Mouse (Mus musculus) CH12.LX (cell line): Measurements from ENCODE around the gene Plscr1. TPM values are rescaled to one million over a fixed set of nuclear protein-coding genes. Genes with fewer than 3 reads are reported as not detected.

ENCODE experiments used
- DNase-seq: peaks from one replicate; pipeline ENCODE4 v3.0.0-alpha.2; 2013; ENCODE audit errors: extremely low read depth
- H3K27ac ChIP-seq: 2 replicates; pipeline ENCODE4 v1.5.1; 2012; ENCODE audit warnings: low read depth, mild to moderate bottlenecking, control low read depth, moderate library complexity; ENCODE audit not compliant: insufficient read depth
- H3K27me3 ChIP-seq: replicated peaks from 2 replicates; pipeline ENCODE3; 2012; ENCODE audit warnings: inconsistent platforms
- H3K36me3 ChIP-seq, 2 experiments: replicated peaks in 1 of 2; 2 replicates each; pipeline versions ENCODE3 to v1.6.1; 2012; ENCODE audit warnings: inconsistent platforms in 1 of 2, low read length in 1 of 2, mild to moderate bottlenecking in 1 of 2, mixed read lengths in 1 of 2, moderate library complexity in 1 of 2; ENCODE audit not compliant: control insufficient read depth in 1 of 2, insufficient read depth in 1 of 2
- H3K4me1 ChIP-seq, 2 experiments: 2 replicates each; pipeline ENCODE4 v1.6.1; 2012; ENCODE audit warnings: inconsistent platforms in 1 of 2, moderate library complexity in 1 of 2; ENCODE audit not compliant: insufficient read depth in 2 of 2, control insufficient read depth in 1 of 2
- H3K4me2 ChIP-seq: 2 replicates; pipeline ENCODE4 v1.6.1; 2012; ENCODE audit warnings: low read depth, mild to moderate bottlenecking, control low read depth; ENCODE audit not compliant: poor library complexity, insufficient read depth, severe bottlenecking
- H3K4me3 ChIP-seq, 3 experiments: fragments of 150-350 bp in 1 of 3; sonication (generic) in 1 of 3; replicated peaks in 1 of 3; 2 replicates each; pipeline versions ENCODE3 to v1.5.1; 2011 to 2012; ENCODE audit warnings: low read depth in 2 of 3, low read length in 2 of 3, mild to moderate bottlenecking in 2 of 3, moderate library complexity in 2 of 3, control low read depth in 1 of 3, improper control_type of control experiment in 1 of 3, inconsistent platforms in 1 of 3, mixed read lengths in 1 of 3; ENCODE audit not compliant: poor library complexity in 1 of 3
- H3K79me2 ChIP-seq: replicated peaks from 2 replicates; pipeline ENCODE4 v1.6.1; 2012; ENCODE audit warnings: mild to moderate bottlenecking, moderate library complexity; ENCODE audit not compliant: control insufficient read depth, poor library complexity, insufficient read depth, severe bottlenecking; ENCODE audit errors: extremely low read depth
- H3K9ac ChIP-seq: 2 replicates; pipeline ENCODE4 v1.6.1; 2012; ENCODE audit warnings: low read depth, mild to moderate bottlenecking, control low read depth, moderate library complexity; ENCODE audit not compliant: insufficient read depth
- H3K9me3 ChIP-seq: replicated peaks from 2 replicates; pipeline ENCODE3; 2012; ENCODE audit warnings: low read length, inconsistent platforms, mixed read lengths
- BHLHE40 ChIP-seq: IDR thresholded peaks from 2 replicates; pipeline ENCODE4 v1.6.1; 2011; ENCODE audit warnings: mild to moderate bottlenecking, low read depth, low read length, improper control_type of control experiment
- CHD1 ChIP-seq: IDR thresholded peaks from 2 replicates; pipeline ENCODE4 v1.6.1; 2012; ENCODE audit warnings: low read depth, low read length, improper control_type of control experiment, inconsistent platforms
- E2F4 ChIP-seq: IDR thresholded peaks from 2 replicates; pipeline ENCODE4 v1.6.1; 2011; ENCODE audit warnings: low read depth, low read length, improper control_type of control experiment; ENCODE audit not compliant: insufficient replicate concordance
- ELF1 ChIP-seq: IDR thresholded peaks from 2 replicates; pipeline ENCODE4 v1.6.1; 2014; ENCODE audit warnings: low read depth, mild to moderate bottlenecking, inconsistent platforms, low read length, improper control_type of control experiment
- EP300 ChIP-seq: IDR thresholded peaks from 2 replicates; pipeline ENCODE4 v1.6.1; 2011; ENCODE audit warnings: low read length, improper control_type of control experiment
- ETS1 ChIP-seq: conservative IDR thresholded peaks from 2 replicates; pipeline ENCODE4 v1.6.1; 2012; ENCODE audit warnings: low read depth, mild to moderate bottlenecking, inconsistent platforms, low read length, improper control_type of control experiment, moderate library complexity
- GABPA ChIP-seq: IDR thresholded peaks from 2 replicates; pipeline ENCODE4 v1.6.1; 2012; ENCODE audit warnings: low read depth, low read length, improper control_type of control experiment, inconsistent platforms; ENCODE audit not compliant: insufficient replicate concordance
- IRF4 ChIP-seq: IDR thresholded peaks from 2 replicates; pipeline ENCODE4 v1.6.1; 2014; ENCODE audit warnings: low read depth, mild to moderate bottlenecking, inconsistent platforms, low read length, improper control_type of control experiment
- JUN ChIP-seq: IDR thresholded peaks from 2 replicates; pipeline ENCODE4 v1.6.1; 2011; ENCODE audit warnings: low read depth, mild to moderate bottlenecking, low read length, improper control_type of control experiment, moderate library complexity; ENCODE audit not compliant: insufficient read depth
- JUND ChIP-seq: conservative IDR thresholded peaks from 2 replicates; pipeline ENCODE4 v1.6.1; 2011; ENCODE audit warnings: low read depth, low read length, improper control_type of control experiment
- KAT2A ChIP-seq: IDR thresholded peaks from 2 replicates; pipeline ENCODE4 v1.6.1; 2012; ENCODE audit warnings: low read length, improper control_type of control experiment, inconsistent platforms; ENCODE audit not compliant: insufficient replicate concordance
- MAFK ChIP-seq: IDR thresholded peaks from 2 replicates; pipeline ENCODE4 v1.6.1; 2011; ENCODE audit warnings: low read length, improper control_type of control experiment; ENCODE audit not compliant: insufficient replicate concordance
- MEF2A ChIP-seq: IDR thresholded peaks from 2 replicates; pipeline ENCODE4 v1.6.1; 2014; ENCODE audit warnings: low read depth, mild to moderate bottlenecking, inconsistent platforms, low read length, improper control_type of control experiment, borderline replicate concordance
- MXI1 ChIP-seq: IDR thresholded peaks from 2 replicates; pipeline ENCODE4 v1.6.1; 2011; ENCODE audit warnings: mild to moderate bottlenecking, low read depth, low read length, improper control_type of control experiment
- MYC ChIP-seq: IDR thresholded peaks from 2 replicates; pipeline ENCODE4 v1.6.1; 2011; ENCODE audit warnings: low read depth, mild to moderate bottlenecking, improper control_type of control experiment, low read length
- NRF1 ChIP-seq: IDR thresholded peaks from 2 replicates; pipeline ENCODE4 v1.6.1; 2014; ENCODE audit warnings: low read depth, mild to moderate bottlenecking, inconsistent platforms, low read length, improper control_type of control experiment, moderate library complexity
- PAX5 ChIP-seq: IDR thresholded peaks from 2 replicates; pipeline ENCODE4 v1.6.1; 2012; ENCODE audit warnings: low read length, inconsistent platforms, mixed read lengths
- RAD21 ChIP-seq: IDR thresholded peaks from 2 replicates; pipeline ENCODE4 v1.6.1; 2011; ENCODE audit warnings: low read depth, mild to moderate bottlenecking, low read length, improper control_type of control experiment, moderate library complexity
- TBP ChIP-seq: conservative IDR thresholded peaks from 2 replicates; pipeline ENCODE4 v1.6.1; 2011; ENCODE audit warnings: low read depth, low read length, improper control_type of control experiment
- TCF12 ChIP-seq: IDR thresholded peaks from 2 replicates; pipeline ENCODE4 v1.6.1; 2014; ENCODE audit warnings: low read depth, mild to moderate bottlenecking, inconsistent platforms, low read length, improper control_type of control experiment
- UBTF ChIP-seq: IDR thresholded peaks from 2 replicates; pipeline ENCODE4 v1.6.1; 2012; ENCODE audit warnings: low read depth, mild to moderate bottlenecking, inconsistent platforms, low read length, improper control_type of control experiment, moderate library complexity
- USF1 ChIP-seq: IDR thresholded peaks from 2 replicates; pipeline ENCODE4 v1.6.1; 2014; ENCODE audit warnings: low read depth, mild to moderate bottlenecking, inconsistent platforms, low read length, improper control_type of control experiment
- ZKSCAN1 ChIP-seq: IDR thresholded peaks from 2 replicates; pipeline ENCODE4 v1.6.1; 2012; ENCODE audit warnings: low read depth, inconsistent platforms, low read length, improper control_type of control experiment, borderline replicate concordance
- ZMIZ1 ChIP-seq: IDR thresholded peaks from 2 replicates; pipeline ENCODE4 v1.6.1; 2012; ENCODE audit warnings: low read depth, mild to moderate bottlenecking, inconsistent platforms, low read length, improper control_type of control experiment
- ZNF384 ChIP-seq: IDR thresholded peaks from 2 replicates; pipeline ENCODE4 v1.6.1; 2012; ENCODE audit warnings: low read depth, low read length, improper control_type of control experiment, inconsistent platforms
- dilution Hi-C: fragments of 300-500 bp; cut with MboI; formaldehyde crosslinking; loops from 2 replicates; pipeline ENCODE4 v1.14.3; 2020; ENCODE audit warnings: low sequenced_read_pairs; ENCODE audit not compliant: extremely low pct_unique_long_range_greater_than_20kb, extremely low pct_ligation_motif_present
- in situ Hi-C: fragments of 300-500 bp; cut with MboI; formaldehyde crosslinking; loops from 3 replicates; pipeline ENCODE4 v1.14.3; 2019; ENCODE audit warnings: low sequenced_read_pairs, low pct_ligation_motif_present, low pct_unique_long_range_greater_than_20kb, mixed read lengths
- polyA plus RNA-seq: library from polyadenylated mRNA; unstranded; fragments of >175 nt; gene quantifications from 2 replicates; pipeline ENCODE4 v1.2.1, GENCODE M21; 2012; ENCODE audit warnings: low read depth; ENCODE audit not compliant: insufficient read length
- total RNA-seq, 2 experiments: library from RNA; depleted of rRNA; stranded (reverse); fragments of 300-350 nt in 1 of 2; fragments of >200 nt in 1 of 2; gene quantifications; 2 replicates each; pipeline ENCODE4 v1.2.3; 2012 to 2014

Gene Plscr1
- total and polyA plus RNA-seq, 3 experiments: 194 to 489 (median 403) TPM

DNA sequence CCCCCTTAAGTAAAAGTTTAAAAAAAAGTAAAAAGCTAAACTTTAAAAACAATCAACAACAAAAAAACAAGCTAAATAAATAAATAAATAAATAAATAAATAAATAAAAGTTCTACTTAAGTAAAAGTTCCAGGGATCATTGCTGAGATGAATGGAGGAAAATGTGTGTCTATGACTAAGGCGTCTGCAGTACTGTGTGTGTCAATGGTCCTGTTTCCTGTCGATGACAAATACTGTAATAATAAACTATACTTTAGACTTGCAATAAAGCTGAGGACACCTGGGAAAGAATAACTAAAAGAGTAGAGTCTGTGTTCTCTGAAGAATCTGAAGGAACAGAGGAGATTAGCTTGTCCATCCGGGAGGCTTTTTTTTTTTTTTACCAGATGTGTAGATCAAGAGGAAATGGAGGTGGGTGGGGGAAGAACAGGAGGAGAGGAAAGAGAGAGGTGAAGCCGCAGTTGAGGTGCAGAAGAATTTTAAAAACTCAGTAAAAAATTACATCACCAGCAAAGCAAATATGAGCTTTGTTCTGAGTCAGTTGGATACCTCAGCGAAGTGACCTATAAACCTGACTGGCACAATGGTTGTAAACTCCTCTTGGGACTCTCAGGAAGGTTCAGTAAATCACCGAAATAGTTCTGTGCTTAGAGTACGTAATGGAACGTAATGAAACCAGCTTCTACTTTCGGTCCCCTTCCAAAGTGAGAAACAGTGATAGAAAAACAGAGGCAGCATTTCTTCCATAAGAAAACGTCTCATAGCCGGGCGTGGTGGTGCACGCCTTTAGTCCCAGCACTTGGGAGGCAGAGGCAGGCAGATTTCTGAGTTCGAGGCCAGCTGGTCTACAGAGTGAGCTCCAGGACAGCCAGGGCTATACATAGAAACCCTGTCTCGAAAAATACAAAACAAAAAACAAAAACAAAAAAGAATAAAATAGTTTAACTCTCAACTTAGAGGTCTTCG is 20.4 kb upstream of the Plscr1 start:
- Histone ChIP-seq H3K4me2 (peak overlapping the region; percentile 91), H3K79me2 (no peaks in the 10 kb centered on the region), H3K9me3 (no peaks in the 10 kb centered on the region), H3K9ac (peak overlapping the region; percentile 26; the same call in 1 of the 2 replicates), H3K27ac (peak overlapping the region; percentile 32; the same call in 1 of the 2 replicates), H3K4me1 (peaks cover 9 to 41% of the 10 kb centered on the region in 2 experiments), H3K27me3 (no peaks in the 10 kb centered on the region), H3K4me3 (no peak overlapping the region)
- DNase-seq: peak; percentile 63
- dilution Hi-C loops (no loop called here), in situ Hi-C loops (loop anchor here (25.0 kb wide), 1 partner anchor 258 kb away; no protein-coding TSS in a partner anchor)
- TF ChIP-seq JUND: no peak
- TF ChIP-seq GABPA: no peak
- TF ChIP-seq UBTF: no peak
- TF ChIP-seq MAFK: 0 out of 2 replicates have a peak, but pooled peaks have one; percentile 16
- TF ChIP-seq TCF12: peak; percentile 52; the same call in 1 of the 2 replicates
- peak; percentile 95 for TF ChIP-seq ZNF384
- no peak for TF ChIP-seq ZMIZ1
- peak; percentile 55; the same call in 1 of the 2 replicates for TF ChIP-seq JUN
- TF ChIP-seq EP300: peak; percentile 79
- no peak for TF ChIP-seq ZKSCAN1
- peak; percentile 91; the same call in 1 of the 2 replicates for TF ChIP-seq MEF2A
- peak; percentile 47 for TF ChIP-seq BHLHE40
- no peak for TF ChIP-seq MYC
- no peak for TF ChIP-seq E2F4
- no peak for TF ChIP-seq CHD1
- TF ChIP-seq ETS1: peak; percentile 86
- peak; percentile 70; the same call in 1 of the 2 replicates for TF ChIP-seq IRF4
- TF ChIP-seq KAT2A: no peak
- TF ChIP-seq NRF1: no peak
- TF ChIP-seq TBP: 0 out of 2 replicates have a peak, but pooled peaks have one; percentile 44
- 0 out of 2 replicates have a peak, but pooled peaks have one; percentile 30 for TF ChIP-seq MXI1
- no peak for TF ChIP-seq ELF1
- no peak for TF ChIP-seq PAX5
- TF ChIP-seq USF1: no peak
- TF ChIP-seq RAD21: no peak
- TF ChIP-seq, all 38 proteins: peak for 11
- H3K36me3 ChIP-seq: no peaks in the 10 kb centered on the region
